Comparison of ENCODE assay signal across 9 mouse cellular contexts in the genomic region with DNA sequence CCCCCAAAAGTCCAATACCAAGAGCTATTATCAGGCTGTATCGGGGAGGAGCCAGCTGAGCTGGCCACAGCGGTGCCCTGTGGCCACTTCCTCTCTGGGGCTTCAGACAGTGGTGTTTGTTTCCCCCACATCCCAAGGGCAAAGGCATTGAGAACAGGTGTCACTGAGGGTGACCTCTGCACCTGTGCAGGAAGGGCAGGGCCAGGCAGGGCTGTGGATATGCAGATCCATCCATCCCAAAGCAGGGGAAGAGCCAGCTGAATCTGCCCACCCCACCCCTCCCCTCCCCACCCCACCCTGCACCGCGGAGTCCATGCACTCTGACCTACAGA. TPM values are rescaled to one million over a fixed set of nuclear protein-coding genes. Genes with fewer than 3 reads are reported as not detected.
DNase-seq lines count a peak whose midpoint lies in the region; ATAC-seq and TF ChIP-seq lines count a peak whose summit lies in the region.
"Had no signal": no experiment of that assay in that cellular context is flagged by ENCODE, and none has a peak within 500 bp of the region (broad histone marks: within the 10 kb centered on the region; RNA-seq: fewer than 3 reads in every experiment).

No protein-coding gene starts in this region.

- no peak overlapping the region for H3K4me2 ChIP-seq in heart, postnatal 0 days (ENCODE audit: low read depth, low read length)
- no peak overlapping the region for H3K4me2 ChIP-seq in limb, embryonic 15.5 days
- H3K4me2 ChIP-seq: embryonic facial prominence, embryonic 12.5 days had no signal

- no peak overlapping the region for H3K4me3 ChIP-seq in heart, postnatal 0 days (ENCODE audit: low read depth, low read length)
- no peak overlapping the region for H3K4me3 ChIP-seq in limb, embryonic 15.5 days
- H3K4me3 ChIP-seq: embryonic facial prominence, embryonic 12.5 days had no signal

- H3K9me3 ChIP-seq in heart, postnatal 0 days (replicated peaks; ENCODE audit: control insufficient read depth, low read length), result no peaks in the 10 kb centered on the region
- no peaks in the 10 kb centered on the region for H3K9me3 ChIP-seq in limb, embryonic 15.5 days
- H3K9me3 ChIP-seq: embryonic facial prominence, embryonic 12.5 days had no signal

- peaks cover 18% of the 10 kb centered on the region for H3K36me3 ChIP-seq in heart, postnatal 0 days (replicated peaks; ENCODE audit: control insufficient read depth, insufficient read depth, low read length)
- peaks cover 24% of the 10 kb centered on the region for H3K36me3 ChIP-seq in limb, embryonic 15.5 days

- H3K27me3 ChIP-seq in heart, postnatal 0 days (ENCODE audit: control insufficient read depth, insufficient read depth, low read length), result no peaks in the 10 kb centered on the region
- H3K27me3 ChIP-seq in limb, embryonic 15.5 days, result no peaks in the 10 kb centered on the region
- H3K27me3 ChIP-seq: embryonic facial prominence, embryonic 12.5 days had no signal

- DNase-seq in heart, postnatal 0 days (ENCODE audit: low spot score), result no peak
- no peak for DNase-seq in heart, adult 18-20 months
- DNase-seq in thymus, postnatal 36 days, result peak; percentile 22 to 51
- DNase-seq in thymus, postnatal 14 days, result no peak
- DNase-seq in testis, postnatal 10 days (ENCODE audit: low spot score), result no peak
- DNase-seq in embryo, embryonic 10 days (ENCODE audit: low spot score), result no peak

- 30% methylated on average over 4 of the region's 4 CpGs for WGBS in heart, postnatal 0 days
- 37% methylated on average over 4 of the region's 4 CpGs for WGBS in limb, embryonic 15.5 days

- H3K4me1 ChIP-seq in heart, postnatal 0 days (ENCODE audit: control insufficient read depth, insufficient read depth), result peaks cover 54% of the 10 kb centered on the region
- peaks cover 77% of the 10 kb centered on the region for H3K4me1 ChIP-seq in limb, embryonic 15.5 days

- no peak for TF ChIP-seq CTCF in heart, postnatal 0 days (IDR thresholded peaks at IDR 0.05; ENCODE audit: low read depth)

- peak overlapping the region; percentile 76 for H3K27ac ChIP-seq in heart, postnatal 0 days (ENCODE audit: low read depth)
- H3K27ac ChIP-seq in limb, embryonic 15.5 days, result peak overlapping the region; percentile 43; the same call in 1 of the 2 replicates

- ATAC-seq in heart, postnatal 0 days (ENCODE audit: insufficient read depth, low read depth), result no peak
- ATAC-seq in limb, embryonic 15.5 days (ENCODE audit: insufficient number of reproducible peaks, low FRiP score, low TSS enrichment, low read depth), result peak; percentile 21; the same call in 1 of the 2 replicates
- no peak for ATAC-seq in activated CD4-positive, CD25-positive, alpha-beta regulatory T cell, adult 4 months

- TF ChIP-seq EP300 in heart, postnatal 0 days (IDR thresholded peaks at IDR 0.05; ENCODE audit: low read depth), result no peak

- H3K9ac ChIP-seq in heart, postnatal 0 days (replicated peaks; ENCODE audit: low read depth, low read length), result no peak overlapping the region
- H3K9ac ChIP-seq in limb, embryonic 15.5 days, result no peak overlapping the region
- H3K9ac ChIP-seq: embryonic facial prominence, embryonic 12.5 days had no signal

RNA-seq across cellular contexts. Expression of gene Ski, which starts 59.1 kb away (rescaled TPM):
- 53.2 and 60.6 TPM in 2 replicates for total RNA-seq in heart, postnatal 0 days (2014; rRNA removed; ENCODE audit: low replicate concordance)
- polyA plus RNA-seq in heart, postnatal 0 days (2015; fragmentation: Nextera tagmentation; extraction: Ambion mirVana), result 7.7 and 9.3 TPM in 2 replicates
- 10 to 100 TPM; 48.6 to 50.2 TPM for total RNA-seq in heart, adult 18-20 months (2021)
- 25.2 and 26.8 TPM in 2 replicates for polyA plus RNA-seq in limb, embryonic 15.5 days (2015; fragmentation: Nextera tagmentation; extraction: Ambion mirVana)
- 10 to 100 TPM; 24.7 to 25.0 TPM for polyA plus RNA-seq in activated CD4-positive, CD25-positive, alpha-beta regulatory T cell, adult 4 months (2017; shearing (Covaris generic))

Comparison
In these comparisons a context has a peak if more than half of its experiments do, and no peak if none do; other contexts are left out.
1. DNase-seq: peak in thymus, postnatal 36 days (2 of 2); none in heart, postnatal 0 days (single experiment), heart, adult 18-20 months (0 of 2), thymus, postnatal 14 days (single experiment), testis, postnatal 10 days (single experiment) and embryo, embryonic 10 days (single experiment).